Mouse (Mus musculus): ENCODE results near the gene Diaph3. TPM values are rescaled to one million over a fixed set of nuclear protein-coding genes. Genes with fewer than 3 reads are reported as not detected.

Gene Diaph3
- polyA plus RNA-seq, 1 experiment: 3.4 TPM

DNA sequence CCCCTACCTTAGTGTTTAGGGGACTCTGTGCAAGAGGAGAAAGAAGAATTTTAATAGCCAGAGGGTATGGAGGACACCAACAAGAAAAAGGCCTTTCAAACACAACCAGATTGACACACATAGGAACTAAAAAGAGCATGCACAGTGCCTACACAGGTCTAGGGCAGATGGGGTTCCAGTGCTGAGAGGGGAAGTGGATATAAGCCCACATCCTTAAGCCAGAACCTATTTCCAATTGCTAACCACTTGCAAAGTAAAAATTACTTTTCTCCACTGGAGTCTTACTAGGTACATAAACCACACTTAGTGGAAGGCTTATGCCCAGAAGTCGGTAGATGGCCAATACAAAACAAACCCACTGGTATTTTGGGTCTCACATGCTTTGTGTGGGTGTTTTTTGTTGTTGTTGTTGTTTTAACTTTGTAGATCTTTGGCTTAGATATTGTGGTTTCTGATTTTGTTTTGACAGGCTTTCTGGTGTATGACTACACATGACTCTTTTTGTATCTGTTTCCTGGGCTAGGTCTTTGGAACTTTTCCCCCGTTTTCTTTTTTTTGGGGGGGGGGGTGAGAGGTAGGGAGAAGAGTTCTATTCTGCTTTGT, 426.8 kb downstream of the Diaph3 start:
- Histone ChIP-seq H3K9me3 (ENCODE audit: control insufficient read depth, low read length) (no peaks in the 10 kb centered on the region), H3K4me1 (ENCODE audit: control insufficient read depth) (no peaks in the 10 kb centered on the region), H3K36me3 (ENCODE audit: control insufficient read depth) (no peaks in the 10 kb centered on the region), H3K27me3 (ENCODE audit: control insufficient read depth) (no peaks in the 10 kb centered on the region), H3K4me3 (replicated peaks) (no peak overlapping the region)
- no peak for TF ChIP-seq TAL1 (IDR thresholded peaks at IDR 0.05; ENCODE audit: low read length)
- no peak for TF ChIP-seq GATA1 (IDR thresholded peaks at IDR 0.05; ENCODE audit: low read length)

GRCm38 (mm10) chr14:86704080-86704479, 437.0 kb downstream of the Diaph3 start:
- Histone ChIP-seq H3K36me3 (ENCODE audit: control insufficient read depth) (no peaks in the 10 kb centered on the region), H3K27me3 (ENCODE audit: control insufficient read depth) (no peaks in the 10 kb centered on the region), H3K4me3 (replicated peaks) (no peak overlapping the region), H3K9me3 (ENCODE audit: control insufficient read depth, low read length) (no peaks in the 10 kb centered on the region), H3K4me1 (ENCODE audit: control insufficient read depth) (no peaks in the 10 kb centered on the region)
- no peak for TF ChIP-seq TAL1 (IDR thresholded peaks at IDR 0.05; ENCODE audit: low read length)
- no peak for TF ChIP-seq GATA1 (IDR thresholded peaks at IDR 0.05; ENCODE audit: low read length)

- no peaks in the 10 kb centered on the region for H3K36me3 ChIP-seq (ENCODE audit: control insufficient read depth)
- H3K4me1 ChIP-seq (ENCODE audit: control insufficient read depth): no peaks in the 10 kb centered on the region
- TF ChIP-seq GATA1 (IDR thresholded peaks at IDR 0.05; ENCODE audit: low read length) (no peak), TAL1 (IDR thresholded peaks at IDR 0.05; ENCODE audit: low read length) (no peak)
- H3K9me3 ChIP-seq (ENCODE audit: control insufficient read depth, low read length): no peaks in the 10 kb centered on the region
- H3K27me3 ChIP-seq (ENCODE audit: control insufficient read depth): no peaks in the 10 kb centered on the region
- no peak overlapping the region for H3K4me3 ChIP-seq (replicated peaks)
Measured at GRCm38 (mm10) chr14:86701145-86701544, 439.9 kb downstream of the Diaph3 start.

- H3K36me3 ChIP-seq (ENCODE audit: control insufficient read depth): no peaks in the 10 kb centered on the region
- H3K9me3 ChIP-seq (ENCODE audit: control insufficient read depth, low read length): no peaks in the 10 kb centered on the region
- no peak overlapping the region for H3K4me3 ChIP-seq (replicated peaks)
- no peak for TF ChIP-seq TAL1 (IDR thresholded peaks at IDR 0.05; ENCODE audit: low read length)
- TF ChIP-seq GATA1 (IDR thresholded peaks at IDR 0.05; ENCODE audit: low read length): no peak
- H3K27me3 ChIP-seq (ENCODE audit: control insufficient read depth): no peaks in the 10 kb centered on the region
- H3K4me1 ChIP-seq (ENCODE audit: control insufficient read depth): no peaks in the 10 kb centered on the region
Measured at GRCm38 (mm10) chr14:86697887-86698286, 443.1 kb downstream of the Diaph3 start.

GRCm38 (mm10) chr14:86692714-86693113, 448.3 kb downstream of the Diaph3 start:
- H3K4me1 ChIP-seq (ENCODE audit: control insufficient read depth): no peaks in the 10 kb centered on the region
- H3K9me3 ChIP-seq (ENCODE audit: control insufficient read depth, low read length): no peaks in the 10 kb centered on the region
- H3K27me3 ChIP-seq (ENCODE audit: control insufficient read depth): no peaks in the 10 kb centered on the region
- H3K36me3 ChIP-seq (ENCODE audit: control insufficient read depth): no peaks in the 10 kb centered on the region
- TF ChIP-seq GATA1 (IDR thresholded peaks at IDR 0.05; ENCODE audit: low read length) (no peak), TAL1 (IDR thresholded peaks at IDR 0.05; ENCODE audit: low read length) (no peak)
- no peak overlapping the region for H3K4me3 ChIP-seq (replicated peaks)

DNA sequence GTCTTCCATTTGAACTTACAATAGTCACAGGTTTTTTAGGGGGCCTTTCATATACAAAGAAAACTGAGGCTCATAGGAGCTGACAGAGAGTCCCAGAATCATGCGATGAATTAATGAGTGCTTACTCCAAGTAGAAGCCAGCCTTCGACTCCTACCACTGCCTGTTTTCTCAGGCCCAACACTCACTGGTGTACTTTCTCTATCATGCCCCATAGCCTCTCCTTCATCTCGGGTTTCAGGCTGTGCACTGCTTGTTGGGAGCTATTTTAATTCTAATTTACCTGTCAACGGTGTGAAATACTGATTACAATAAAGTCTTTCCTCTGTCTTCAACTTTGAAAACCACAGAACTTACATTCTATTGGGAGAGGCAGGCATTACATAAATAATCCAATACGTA, 449.7 kb downstream of the Diaph3 start:
- Histone ChIP-seq H3K36me3 (ENCODE audit: control insufficient read depth) (no peaks in the 10 kb centered on the region), H3K4me3 (replicated peaks) (no peak overlapping the region), H3K27me3 (ENCODE audit: control insufficient read depth) (no peaks in the 10 kb centered on the region), H3K4me1 (ENCODE audit: control insufficient read depth) (no peaks in the 10 kb centered on the region), H3K9me3 (ENCODE audit: control insufficient read depth, low read length) (no peaks in the 10 kb centered on the region)
- no peak for TF ChIP-seq TAL1 (IDR thresholded peaks at IDR 0.05; ENCODE audit: low read length)

- Histone ChIP-seq H3K9me3 (ENCODE audit: control insufficient read depth, low read length) (no peaks in the 10 kb centered on the region), H3K4me3 (replicated peaks) (no peak overlapping the region), H3K36me3 (ENCODE audit: control insufficient read depth) (no peaks in the 10 kb centered on the region), H3K4me1 (ENCODE audit: control insufficient read depth) (no peaks in the 10 kb centered on the region), H3K27me3 (ENCODE audit: control insufficient read depth) (no peaks in the 10 kb centered on the region)
- TF ChIP-seq GATA1 (IDR thresholded peaks at IDR 0.05; ENCODE audit: low read length): no peak
- no peak for TF ChIP-seq TAL1 (IDR thresholded peaks at IDR 0.05; ENCODE audit: low read length)
Measured at GRCm38 (mm10) chr14:86684585-86685503, 456.2 kb downstream of the Diaph3 start.

GRCm38 (mm10) chr14:86681951-86682350, 459.1 kb downstream of the Diaph3 start:
- no peaks in the 10 kb centered on the region for H3K36me3 ChIP-seq (ENCODE audit: control insufficient read depth)
- no peak for TF ChIP-seq GATA1 (IDR thresholded peaks at IDR 0.05; ENCODE audit: low read length)
- TF ChIP-seq TAL1 (IDR thresholded peaks at IDR 0.05; ENCODE audit: low read length): no peak
- no peaks in the 10 kb centered on the region for H3K9me3 ChIP-seq (ENCODE audit: control insufficient read depth, low read length)
- no peak overlapping the region for H3K4me3 ChIP-seq (replicated peaks)
- no peaks in the 10 kb centered on the region for H3K4me1 ChIP-seq (ENCODE audit: control insufficient read depth)
- H3K27me3 ChIP-seq (ENCODE audit: control insufficient read depth): no peaks in the 10 kb centered on the region

DNA sequence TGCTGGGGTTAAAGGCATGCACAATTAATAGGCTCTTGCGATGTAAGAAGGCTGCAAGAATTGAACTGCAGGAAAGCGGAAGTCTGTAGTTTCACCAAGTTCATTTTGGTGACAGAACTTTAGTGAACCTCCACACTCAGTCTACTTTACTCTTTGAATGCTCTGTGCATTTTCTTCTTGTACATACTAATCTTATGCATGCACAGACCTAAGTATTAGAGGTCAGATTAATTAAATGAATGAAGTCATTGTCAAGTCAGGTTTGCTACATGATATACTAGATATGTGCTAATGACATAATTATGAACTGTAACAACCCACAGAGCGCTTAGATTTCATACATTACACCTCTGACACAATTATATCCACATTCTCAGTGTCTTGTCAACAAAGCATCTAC, 462.0 kb downstream of the Diaph3 start:
- Histone ChIP-seq H3K36me3 (ENCODE audit: control insufficient read depth) (no peaks in the 10 kb centered on the region), H3K4me1 (ENCODE audit: control insufficient read depth) (no peaks in the 10 kb centered on the region), H3K4me3 (replicated peaks) (no peak overlapping the region), H3K9me3 (ENCODE audit: control insufficient read depth, low read length) (no peaks in the 10 kb centered on the region), H3K27me3 (ENCODE audit: control insufficient read depth) (no peaks in the 10 kb centered on the region)
- no peak for TF ChIP-seq GATA1 (IDR thresholded peaks at IDR 0.05; ENCODE audit: low read length)
- TF ChIP-seq TAL1 (IDR thresholded peaks at IDR 0.05; ENCODE audit: low read length): no peak

All from erythroblast, embryonic 14.5 days (primary cell).